Mouse (Mus musculus) kidney, embryonic 15.5 days (tissue): Measurements from ENCODE around the gene Usp46. TPM values are rescaled to one million over a fixed set of nuclear protein-coding genes. Genes with fewer than 3 reads are reported as not detected.
A peak's percentile ranks its signal among the peaks of the same experiment; 100 is the strongest.

Source experiments
- ATAC-seq: fragments of 200-750 bp; cut with Nextera tagmentation; replicated peaks from 2 replicates; pipeline ENCODE4 v1.8.0; 2017; ENCODE audit warnings: moderate TSS enrichment; ENCODE audit not compliant: low FRiP score
- H3K27ac ChIP-seq: fragments of 300-500 bp; sonication (generic); 2 replicates; pipeline ENCODE4 v1.5.1; 2015; ENCODE audit warnings: mild to moderate bottlenecking, inconsistent platforms
- H3K27me3 ChIP-seq: fragments of 300-500 bp; sonication (generic); 2 replicates; pipeline ENCODE4 v1.6.1; 2015; ENCODE audit warnings: inconsistent platforms
- H3K36me3 ChIP-seq: fragments of 300-500 bp; sonication (generic); 2 replicates; pipeline ENCODE4 v1.6.1; 2015; ENCODE audit warnings: inconsistent platforms
- H3K4me1 ChIP-seq: fragments of 300-500 bp; sonication (generic); 2 replicates; pipeline ENCODE4 v1.6.1; 2015; ENCODE audit warnings: inconsistent platforms
- H3K4me2 ChIP-seq: fragments of 300-500 bp; sonication (generic); 2 replicates; pipeline ENCODE4 v1.6.1; 2015; ENCODE audit warnings: moderate library complexity, mild to moderate bottlenecking, inconsistent platforms
- H3K4me3 ChIP-seq: fragments of 300-500 bp; sonication (generic); replicated peaks from 2 replicates; pipeline ENCODE4 v1.5.1; 2015; ENCODE audit warnings: mild to moderate bottlenecking, inconsistent platforms
- H3K9ac ChIP-seq: fragments of 300-500 bp; sonication (generic); 2 replicates; pipeline ENCODE4 v1.6.1; 2015; ENCODE audit warnings: mild to moderate bottlenecking, inconsistent platforms
- H3K9me3 ChIP-seq: fragments of 300-500 bp; sonication (generic); replicated peaks from 2 replicates; pipeline ENCODE4 v1.6.1; 2016; ENCODE audit warnings: inconsistent platforms
- WGBS: fragments of 180-500 bp; shearing (Covaris S2); methylation state at CpG from one replicate; pipeline ENCODE4 v1.1.7; 2015; ENCODE audit warnings: mixed read lengths; 5-methylcytosine and 5-hydroxymethylcytosine counted together
- polyA plus RNA-seq: library from polyadenylated mRNA; unstranded; fragments of >200 nt; fragmentation: Nextera tagmentation; extraction: Ambion mirVana; gene quantifications from 2 replicates; pipeline ENCODE4 v1.2.1, GENCODE M21; 2015

Usp46 gene
- polyA plus RNA-seq, 1 experiment from 2014 or later = 28.4 TPM

GRCm38 (mm10) chr5:74044591-74044990 is 23.6 kb downstream of the Usp46 start:
- Histone ChIP-seq H3K9ac (no peak overlapping the region), H3K4me1 (peaks cover 34% of the 10 kb centered on the region), H3K9me3 (no peaks in the 10 kb centered on the region), H3K36me3 (peaks cover 9% of the 10 kb centered on the region; the same call in 1 of the 2 replicates), H3K27ac (no peak overlapping the region), H3K4me3 (no peak overlapping the region), H3K4me2 (no peak overlapping the region), H3K27me3 (no peaks in the 10 kb centered on the region)
- 77% methylated on average over 7 of the region's 7 CpGs for WGBS
- no peak for ATAC-seq

DNA sequence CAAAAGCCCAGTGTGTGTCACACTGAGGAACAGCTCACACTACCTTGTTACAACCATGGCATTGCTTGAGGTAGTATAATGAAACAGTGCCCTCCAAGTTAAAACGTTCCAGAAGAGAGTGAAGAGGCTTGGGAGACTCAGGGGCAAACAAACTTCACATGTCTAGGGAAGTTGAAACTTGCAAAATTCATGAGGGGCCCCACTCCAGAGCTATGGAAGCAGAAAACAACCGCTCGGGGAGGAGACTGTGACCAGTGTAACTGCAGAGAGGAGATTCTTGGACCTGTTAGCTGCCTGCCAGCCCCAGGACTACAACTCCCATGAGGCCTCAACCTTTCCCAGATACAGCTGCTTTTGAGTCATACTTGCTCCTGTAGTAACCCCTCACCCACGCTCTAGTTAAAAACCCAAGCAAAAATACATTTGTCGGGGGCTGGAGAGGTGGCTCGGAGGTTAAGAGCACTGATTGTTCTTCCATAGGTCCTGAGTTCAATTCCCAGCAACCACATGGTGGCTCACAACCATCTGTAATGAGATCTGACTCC is 25.4 kb downstream of the Usp46 start:
- H3K36me3 ChIP-seq = peaks cover 16% of the 10 kb centered on the region; the same call in 1 of the 2 replicates
- peaks cover 26% of the 10 kb centered on the region for H3K4me1 ChIP-seq
- 60% methylated on average over 6 of the region's 6 CpGs for WGBS

GRCm38 (mm10) chr5:74040541-74040940 is 27.7 kb downstream of the Usp46 start:
- Histone ChIP-seq H3K4me2 (no peak overlapping the region), H3K36me3 (peaks cover 23% of the 10 kb centered on the region), H3K9ac (no peak overlapping the region), H3K27me3 (no peaks in the 10 kb centered on the region), H3K27ac (no peak overlapping the region), H3K4me1 (peaks cover 26% of the 10 kb centered on the region), H3K4me3 (no peak overlapping the region), H3K9me3 (no peaks in the 10 kb centered on the region)
- no peak for ATAC-seq
- 91% methylated on average over 4 of the region's 4 CpGs for WGBS

More for the DNA sequence above, 25.4 kb downstream of the Usp46 start:
- H3K9ac ChIP-seq = no peak overlapping the region
- H3K9me3 ChIP-seq = no peaks in the 10 kb centered on the region
- no peak overlapping the region for H3K4me3 ChIP-seq
- no peak for ATAC-seq
- H3K27ac ChIP-seq = no peak overlapping the region
- no peak overlapping the region for H3K4me2 ChIP-seq
- H3K27me3 ChIP-seq = no peaks in the 10 kb centered on the region

- peaks cover 51% of the 10 kb centered on the region for H3K36me3 ChIP-seq
- no peak overlapping the region for H3K4me2 ChIP-seq
- H3K9me3 ChIP-seq = no peaks in the 10 kb centered on the region
- H3K27me3 ChIP-seq = no peaks in the 10 kb centered on the region
- no peak overlapping the region for H3K27ac ChIP-seq
- 89% methylated on average over 2 of the region's 2 CpGs for WGBS
- H3K4me3 ChIP-seq = no peak overlapping the region
- ATAC-seq = no peak
- no peak overlapping the region for H3K9ac ChIP-seq
- H3K4me1 ChIP-seq = peaks cover 3% of the 10 kb centered on the region; the same call in 1 of the 2 replicates
Measured at GRCm38 (mm10) chr5:74035454-74035853, 32.8 kb downstream of the Usp46 start.

DNA sequence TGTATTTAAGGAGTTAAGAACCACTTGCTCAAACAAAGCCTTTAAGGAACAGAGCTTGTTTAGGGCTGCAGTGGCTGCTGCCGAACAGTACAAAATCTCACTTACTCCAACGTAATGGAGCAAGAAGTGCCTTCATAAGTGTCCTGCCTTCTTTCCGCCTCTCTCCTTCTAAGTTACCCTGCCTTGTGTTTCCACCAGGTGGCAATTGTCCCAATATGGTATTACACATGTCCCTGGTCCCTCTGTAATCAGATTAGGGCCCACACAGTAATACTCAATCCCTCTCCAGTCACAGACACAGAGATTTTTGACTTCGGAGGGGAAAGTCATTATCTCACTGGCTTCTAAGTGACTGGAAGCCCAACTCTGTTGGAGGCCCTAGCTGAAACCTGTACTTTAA is 34.1 kb downstream of the Usp46 start:
- no peak overlapping the region for H3K9ac ChIP-seq
- H3K27me3 ChIP-seq = no peaks in the 10 kb centered on the region
- H3K36me3 ChIP-seq = peaks cover 48% of the 10 kb centered on the region
- no peak overlapping the region for H3K27ac ChIP-seq
- H3K4me1 ChIP-seq = peaks cover 12% of the 10 kb centered on the region
- H3K9me3 ChIP-seq = no peaks in the 10 kb centered on the region
- no peak overlapping the region for H3K4me3 ChIP-seq
- WGBS = 90% methylated on average over 4 of the region's 4 CpGs
- no peak for ATAC-seq
- no peak overlapping the region for H3K4me2 ChIP-seq

GRCm38 (mm10) chr5:74029787-74030186 is 38.4 kb downstream of the Usp46 start:
- Histone ChIP-seq H3K27ac (peak overlapping the region; percentile 5; the same call in 1 of the 2 replicates), H3K4me1 (peaks cover 17% of the 10 kb centered on the region), H3K4me3 (no peak overlapping the region), H3K9me3 (no peaks in the 10 kb centered on the region), H3K36me3 (peaks cover 58% of the 10 kb centered on the region), H3K4me2 (no peak overlapping the region), H3K9ac (no peak overlapping the region), H3K27me3 (no peaks in the 10 kb centered on the region)
- no peak for ATAC-seq
- WGBS = 69% methylated on average over 7 of the region's 7 CpGs

- 90% methylated on average over 25 of the region's 25 CpGs for WGBS
- Histone ChIP-seq H3K4me1 (peaks cover 17% of the 10 kb centered on the region), H3K27ac (peak overlapping the region; percentile 58)
Measured at GRCm38 (mm10) chr5:74028691-74029479, 39.3 kb downstream of the Usp46 start.

DNA sequence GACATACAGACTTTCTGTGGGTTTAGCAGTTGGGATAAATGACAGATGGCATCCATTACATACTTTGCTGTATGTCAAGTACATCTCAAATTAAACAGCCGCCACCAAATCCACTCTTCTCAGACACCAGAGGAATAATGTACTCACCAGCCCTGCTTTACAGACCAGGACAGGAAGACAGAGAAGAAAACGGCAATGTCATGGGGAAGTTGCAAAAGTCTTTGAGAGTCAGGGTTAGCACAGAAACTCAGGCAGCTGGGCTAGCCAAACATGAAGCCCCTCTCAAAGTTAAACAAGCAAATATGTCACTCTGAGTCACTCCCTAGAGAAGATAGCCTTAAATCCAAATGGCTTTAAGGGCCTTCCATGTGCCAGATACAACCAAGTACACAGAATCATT is 40.0 kb downstream of the Usp46 start:
- Histone ChIP-seq H3K9ac (no peak overlapping the region), H3K9me3 (no peaks in the 10 kb centered on the region), H3K36me3 (peaks cover 52% of the 10 kb centered on the region), H3K4me1 (peaks cover 17% of the 10 kb centered on the region), H3K27me3 (no peaks in the 10 kb centered on the region), H3K27ac (peak overlapping the region; percentile 58), H3K4me3 (no peak overlapping the region), H3K4me2 (no peak overlapping the region)
- no peak for ATAC-seq
- WGBS = 84% methylated on average over 2 of the region's 2 CpGs

More at GRCm38 (mm10) chr5:74028691-74029479, 39.3 kb downstream of the Usp46 start:
- Histone ChIP-seq H3K9ac (no peak overlapping the region), H3K4me3 (no peak overlapping the region), H3K36me3 (peaks cover 57% of the 10 kb centered on the region), H3K27me3 (no peaks in the 10 kb centered on the region), H3K4me2 (no peak overlapping the region), H3K9me3 (no peaks in the 10 kb centered on the region)
- ATAC-seq = no peak

DNA sequence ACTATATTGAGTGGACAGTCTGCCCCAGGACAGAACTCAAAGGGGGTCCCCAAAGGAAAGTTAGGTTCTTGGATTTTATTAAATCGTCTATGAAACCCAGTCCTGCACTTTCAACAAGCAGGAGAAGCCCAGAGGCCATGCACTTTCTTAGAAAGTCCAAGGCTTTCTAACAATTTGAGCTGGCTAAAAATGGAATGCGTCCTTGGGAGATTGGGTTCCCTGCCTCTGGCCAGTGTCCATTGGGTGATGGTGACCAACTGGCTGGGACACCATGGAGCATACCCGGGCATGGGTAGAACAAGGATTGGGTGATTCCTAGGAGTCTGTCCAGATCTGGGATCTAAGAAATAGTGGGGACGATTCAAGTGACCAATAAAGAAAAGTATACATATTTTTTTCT is 47.7 kb downstream of the Usp46 start:
- Histone ChIP-seq H3K9me3 (0 out of 2 replicates have a peak, but pooled peaks cover 3% of the 10 kb centered on the region), H3K27me3 (no peaks in the 10 kb centered on the region), H3K27ac (no peak overlapping the region), H3K9ac (no peak overlapping the region), H3K36me3 (peaks cover 51% of the 10 kb centered on the region), H3K4me2 (no peak overlapping the region), H3K4me1 (peaks cover 12% of the 10 kb centered on the region), H3K4me3 (no peak overlapping the region)
- 92% methylated on average over 4 of the region's 4 CpGs for WGBS
- no peak for ATAC-seq

- no peak for ATAC-seq
- no peak overlapping the region for H3K9ac ChIP-seq
- H3K27me3 ChIP-seq = no peaks in the 10 kb centered on the region
- peaks cover 62% of the 10 kb centered on the region for H3K36me3 ChIP-seq
- WGBS = 89% methylated on average over 8 of the region's 8 CpGs
- peaks cover 12% of the 10 kb centered on the region for H3K4me1 ChIP-seq
- no peak overlapping the region for H3K4me2 ChIP-seq
- H3K27ac ChIP-seq = no peak overlapping the region
- 0 out of 2 replicates have a peak, but pooled peaks cover 3% of the 10 kb centered on the region for H3K9me3 ChIP-seq
- H3K4me3 ChIP-seq = no peak overlapping the region
Measured at GRCm38 (mm10) chr5:74018870-74019565, 49.2 kb downstream of the Usp46 start.

- no peak for ATAC-seq
Measured at GRCm38 (mm10) chr5:74017488-74017887, 50.7 kb downstream of the Usp46 start.

GRCm38 (mm10) chr5:74011629-74012028 is 56.6 kb downstream of the Usp46 start:
- peak; percentile 84 for ATAC-seq
- 46% methylated on average over 10 of the region's 10 CpGs for WGBS

More at GRCm38 (mm10) chr5:74017488-74017887, 50.7 kb downstream of the Usp46 start:
- Histone ChIP-seq H3K4me2 (no peak overlapping the region), H3K9me3 (0 out of 2 replicates have a peak, but pooled peaks cover 3% of the 10 kb centered on the region), H3K27ac (no peak overlapping the region), H3K27me3 (no peaks in the 10 kb centered on the region), H3K4me1 (peaks cover 12% of the 10 kb centered on the region), H3K36me3 (peaks cover 61% of the 10 kb centered on the region), H3K9ac (no peak overlapping the region), H3K4me3 (no peak overlapping the region)
- 74% methylated on average over 5 of the region's 5 CpGs for WGBS

More at GRCm38 (mm10) chr5:74011629-74012028, 56.6 kb downstream of the Usp46 start:
- Histone ChIP-seq H3K4me3 (no peak overlapping the region), H3K4me1 (peaks cover 7% of the 10 kb centered on the region), H3K4me2 (no peak overlapping the region), H3K9ac (no peak overlapping the region), H3K27me3 (no peaks in the 10 kb centered on the region), H3K9me3 (no peaks in the 10 kb centered on the region), H3K27ac (0 out of 2 replicates have a peak overlapping the region, but pooled peaks have one; percentile 13), H3K36me3 (peaks cover 60% of the 10 kb centered on the region)
